Mouse (Mus musculus) kidney, embryonic 15.5 days (tissue): ENCODE results near the gene Rem1. TPM values are rescaled to one million over a fixed set of nuclear protein-coding genes. Genes with fewer than 3 reads are reported as not detected.

ENCODE experiments used
- ATAC-seq: fragments of 200-750 bp; cut with Nextera tagmentation; replicated peaks from 2 replicates; pipeline ENCODE4 v1.8.0; 2017; ENCODE audit warnings: moderate TSS enrichment; ENCODE audit not compliant: low FRiP score
- H3K27ac ChIP-seq: fragments of 300-500 bp; sonication (generic); 2 replicates; pipeline ENCODE4 v1.5.1; 2015; ENCODE audit warnings: mild to moderate bottlenecking, inconsistent platforms
- H3K27me3 ChIP-seq: fragments of 300-500 bp; sonication (generic); 2 replicates; pipeline ENCODE4 v1.6.1; 2015; ENCODE audit warnings: inconsistent platforms
- H3K36me3 ChIP-seq: fragments of 300-500 bp; sonication (generic); 2 replicates; pipeline ENCODE4 v1.6.1; 2015; ENCODE audit warnings: inconsistent platforms
- H3K4me1 ChIP-seq: fragments of 300-500 bp; sonication (generic); 2 replicates; pipeline ENCODE4 v1.6.1; 2015; ENCODE audit warnings: inconsistent platforms
- H3K4me2 ChIP-seq: fragments of 300-500 bp; sonication (generic); 2 replicates; pipeline ENCODE4 v1.6.1; 2015; ENCODE audit warnings: moderate library complexity, mild to moderate bottlenecking, inconsistent platforms
- H3K4me3 ChIP-seq: fragments of 300-500 bp; sonication (generic); replicated peaks from 2 replicates; pipeline ENCODE4 v1.5.1; 2015; ENCODE audit warnings: mild to moderate bottlenecking, inconsistent platforms
- H3K9ac ChIP-seq: fragments of 300-500 bp; sonication (generic); 2 replicates; pipeline ENCODE4 v1.6.1; 2015; ENCODE audit warnings: mild to moderate bottlenecking, inconsistent platforms
- H3K9me3 ChIP-seq: fragments of 300-500 bp; sonication (generic); replicated peaks from 2 replicates; pipeline ENCODE4 v1.6.1; 2016; ENCODE audit warnings: inconsistent platforms
- WGBS: fragments of 180-500 bp; shearing (Covaris S2); methylation state at CpG from one replicate; pipeline ENCODE4 v1.1.7; 2015; ENCODE audit warnings: mixed read lengths; 5-methylcytosine and 5-hydroxymethylcytosine counted together
- polyA plus RNA-seq: library from polyadenylated mRNA; unstranded; fragments of >200 nt; fragmentation: Nextera tagmentation; extraction: Ambion mirVana; gene quantifications from 2 replicates; pipeline ENCODE4 v1.2.1, GENCODE M21; 2015

The Rem1 gene
- polyA plus RNA-seq, 1 experiment from 2014 or later = 62.5 TPM

DNA sequence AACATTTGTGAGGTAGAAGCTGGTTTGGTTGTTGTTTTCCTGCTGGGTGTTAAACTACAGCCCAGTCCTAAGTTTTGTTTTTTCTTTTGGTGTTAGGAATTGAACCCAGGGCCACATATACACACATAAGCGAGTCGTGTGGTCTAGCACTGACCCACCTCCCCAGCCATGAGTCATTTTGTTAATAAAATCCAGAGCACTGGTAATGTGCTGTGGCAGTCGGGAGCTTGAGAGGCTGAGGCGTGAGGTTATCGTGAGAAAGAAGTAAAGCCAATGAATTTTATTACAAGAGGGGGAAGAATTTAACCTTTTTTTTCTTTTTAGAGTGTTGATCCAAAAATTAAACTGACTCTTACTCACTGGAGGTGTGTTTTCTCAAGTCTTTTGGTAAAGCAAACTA, 56.3 kb downstream of the Rem1 start:
- ATAC-seq = no peak
- no peak overlapping the region for H3K4me3 ChIP-seq
- peaks cover 100% of the 10 kb centered on the region for H3K36me3 ChIP-seq
- H3K27ac ChIP-seq = no peak overlapping the region
- H3K9ac ChIP-seq = no peak overlapping the region
- 0 out of 2 replicates have a peak, but pooled peaks cover 5% of the 10 kb centered on the region for H3K9me3 ChIP-seq
- H3K4me1 ChIP-seq = peaks cover 26% of the 10 kb centered on the region
- H3K27me3 ChIP-seq = no peaks in the 10 kb centered on the region
- WGBS = 82% methylated on average over 5 of the region's 5 CpGs
- H3K4me2 ChIP-seq = no peak overlapping the region

Other genes with a start within 250 kb of the Rem1 start
- 10.6 and 12.2 TPM in 2 replicates for gene Sox12, start 228.9 kb upstream of the Rem1 start, polyA plus RNA-seq
- gene Zcchc3, start 211.9 kb upstream of the Rem1 start, polyA plus RNA-seq = 42.4 and 45.7 TPM in 2 replicates
- 0.56 and 0.77 TPM in 2 replicates for gene 6820408C15Rik, start 211.4 kb upstream of the Rem1 start, polyA plus RNA-seq
- gene Defb23, start 162.3 kb upstream of the Rem1 start, polyA plus RNA-seq = 0.27 TPM in 1 of 2 replicates, not detected in the other
- not detected in 2 replicates for gene Defb20, start 149.9 kb upstream of the Rem1 start, polyA plus RNA-seq
- not detected in 2 replicates for gene Defb22, start 136.8 kb upstream of the Rem1 start, polyA plus RNA-seq
- gene Defb26, start 115.3 kb upstream of the Rem1 start, polyA plus RNA-seq = not detected in 2 replicates
- gene Defb28, start 108.7 kb upstream of the Rem1 start, polyA plus RNA-seq = 0.67 and 0.95 TPM in 2 replicates
- gene Defb29, start 86.9 kb upstream of the Rem1 start, polyA plus RNA-seq = 0.90 and 1.6 TPM in 2 replicates
- gene Gm17416, start 57.6 kb upstream of the Rem1 start, polyA plus RNA-seq = not detected in 2 replicates
- not detected in 2 replicates for gene Defb21, start 54.2 kb upstream of the Rem1 start, polyA plus RNA-seq
- gene Defb19, start 46.6 kb upstream of the Rem1 start, polyA plus RNA-seq = 4.4 and 4.8 TPM in 2 replicates
- not detected in 2 replicates for gene Defb45, start 27.6 kb upstream of the Rem1 start, polyA plus RNA-seq
- 0.67 and 0.88 TPM in 2 replicates for gene Defb36, start 22.6 kb upstream of the Rem1 start, polyA plus RNA-seq
- gene Defb25, start 3.9 kb upstream of the Rem1 start, polyA plus RNA-seq = 23.2 and 25.2 TPM in 2 replicates
- gene H13, start 42.5 kb downstream of the Rem1 start, polyA plus RNA-seq = 141 and 147 TPM in 2 replicates
- gene Mcts2, start 60.1 kb downstream of the Rem1 start, polyA plus RNA-seq = 29.5 and 31.0 TPM in 2 replicates
- 133 and 143 TPM in 2 replicates for gene Id1, start 109.3 kb downstream of the Rem1 start, polyA plus RNA-seq
- 16.4 and 20.9 TPM in 2 replicates for gene Cox4i2, start 127.2 kb downstream of the Rem1 start, polyA plus RNA-seq
- 99.5 and 106 TPM in 2 replicates for gene Bcl2l1, start 204.8 kb downstream of the Rem1 start, polyA plus RNA-seq
- 88.5 and 98.2 TPM in 2 replicates for gene Tpx2, start 221.0 kb downstream of the Rem1 start, polyA plus RNA-seq